Mouse (Mus musculus): ENCODE results near the gene Hoxa5. TPM values are rescaled to one million over a fixed set of nuclear protein-coding genes. Genes with fewer than 3 reads are reported as not detected.

Hoxa5 gene
- total and polyA plus RNA-seq, 2 experiments from 2014 or later, result 81.7 to 108 TPM

DNA sequence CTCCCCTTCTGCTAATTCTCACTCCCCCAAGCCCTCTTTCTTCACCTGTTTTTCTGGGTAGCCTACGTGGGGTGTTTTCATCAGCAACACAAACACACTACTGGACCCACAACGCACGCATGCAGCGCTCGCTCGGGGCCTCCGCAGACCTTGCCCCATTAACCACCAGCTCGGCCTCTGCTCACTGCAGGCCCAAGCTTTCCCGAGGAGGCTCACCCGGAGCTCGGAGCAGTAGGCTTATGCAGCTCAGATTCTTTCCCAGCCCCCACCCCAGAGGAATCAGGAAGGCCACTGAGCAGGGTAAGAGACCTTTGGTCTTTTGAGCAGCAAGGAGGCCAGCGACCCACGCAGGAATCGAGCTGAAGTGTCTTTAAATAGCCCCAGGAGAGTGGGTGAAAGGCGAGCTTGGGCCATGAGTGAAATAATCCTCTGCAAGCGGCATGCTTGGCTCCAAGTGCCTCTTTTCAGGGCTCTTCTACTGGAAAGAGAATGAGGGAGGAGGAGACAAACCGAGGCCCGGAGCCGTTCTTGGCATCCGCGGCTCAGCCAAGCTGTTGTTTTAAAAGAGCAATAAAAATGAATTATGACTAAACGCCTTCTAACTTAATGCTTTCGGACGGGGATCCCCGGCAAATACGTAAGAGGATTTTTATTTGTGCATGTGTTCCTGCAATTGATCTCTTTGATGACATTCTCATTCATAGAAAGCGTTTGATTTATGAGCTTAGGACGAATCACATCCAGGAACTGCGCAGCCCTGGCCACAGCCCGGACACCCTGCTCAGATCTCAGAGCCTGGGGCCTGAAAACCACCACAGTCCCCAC is 43.7 kb downstream of the Hoxa5 start:
- Histone ChIP-seq H3K4me3 (ENCODE audit: low read length) (peak overlapping the region; percentile 67), H3K9me3 (ENCODE audit: low read length) (no peaks in the 10 kb centered on the region), H3K4me1 (ENCODE audit: insufficient read depth, low read length) (no peaks in the 10 kb centered on the region), H3K27me3 (ENCODE audit: insufficient read depth, low read length) (peaks cover 49% of the 10 kb centered on the region), H3K4me2 (ENCODE audit: low read depth, low read length) (peak overlapping the region; percentile 93), H3K9ac (replicated peaks; ENCODE audit: low read length) (peak overlapping the region; percentile 39), H3K27ac (peak overlapping the region; percentile 71), H3K36me3 (ENCODE audit: insufficient read depth, low read length) (no peaks in the 10 kb centered on the region)
- ATAC-seq, result no peak
- no peak; the same call in 1 of the 2 replicates for TF ChIP-seq CTCF (IDR thresholded peaks at IDR 0.05; ENCODE audit: low read depth)
- 5% methylated on average over 30 of the region's 30 CpGs for WGBS
- peak; percentile 65 for DNase-seq (ENCODE audit: low spot score)

DNA sequence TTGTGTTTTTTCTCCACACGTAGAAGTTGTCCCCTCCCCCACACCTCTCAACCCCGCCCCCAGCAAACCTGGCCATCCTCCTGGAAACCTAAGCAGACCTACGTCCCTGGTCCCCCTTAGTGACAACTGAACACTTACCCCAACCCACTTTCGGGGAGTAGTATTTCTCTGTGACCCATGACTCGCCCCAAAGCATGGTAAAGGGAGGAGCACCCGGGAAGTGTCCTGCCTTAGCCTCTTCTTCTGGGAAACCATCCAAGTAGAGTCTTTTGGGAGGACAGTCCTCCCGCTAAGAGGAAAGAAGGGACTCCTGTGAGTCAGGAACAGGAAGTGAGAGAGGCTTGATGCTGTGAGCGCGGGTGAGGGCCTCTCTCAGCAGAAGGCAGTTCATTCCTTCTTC is 44.4 kb downstream of the Hoxa5 start:
- Histone ChIP-seq H3K4me1 (ENCODE audit: insufficient read depth, low read length) (no peaks in the 10 kb centered on the region), H3K27ac (peak overlapping the region; percentile 71; the same call in 1 of the 2 replicates), H3K4me3 (ENCODE audit: low read length) (peak overlapping the region; percentile 67), H3K27me3 (ENCODE audit: insufficient read depth, low read length) (peaks cover 56% of the 10 kb centered on the region), H3K9me3 (ENCODE audit: low read length) (no peaks in the 10 kb centered on the region), H3K4me2 (ENCODE audit: low read depth, low read length) (peak overlapping the region; percentile 93), H3K9ac (replicated peaks; ENCODE audit: low read length) (peak overlapping the region; percentile 72; the same call in 1 of the 2 replicates), H3K36me3 (ENCODE audit: insufficient read depth, low read length) (no peaks in the 10 kb centered on the region)
- ATAC-seq, result no peak
- no peak for TF ChIP-seq CTCF (IDR thresholded peaks at IDR 0.05; ENCODE audit: low read depth)
- peak; percentile 52 for DNase-seq (ENCODE audit: low spot score)
- 5% methylated on average over 8 of the region's 9 CpGs for WGBS

DNA sequence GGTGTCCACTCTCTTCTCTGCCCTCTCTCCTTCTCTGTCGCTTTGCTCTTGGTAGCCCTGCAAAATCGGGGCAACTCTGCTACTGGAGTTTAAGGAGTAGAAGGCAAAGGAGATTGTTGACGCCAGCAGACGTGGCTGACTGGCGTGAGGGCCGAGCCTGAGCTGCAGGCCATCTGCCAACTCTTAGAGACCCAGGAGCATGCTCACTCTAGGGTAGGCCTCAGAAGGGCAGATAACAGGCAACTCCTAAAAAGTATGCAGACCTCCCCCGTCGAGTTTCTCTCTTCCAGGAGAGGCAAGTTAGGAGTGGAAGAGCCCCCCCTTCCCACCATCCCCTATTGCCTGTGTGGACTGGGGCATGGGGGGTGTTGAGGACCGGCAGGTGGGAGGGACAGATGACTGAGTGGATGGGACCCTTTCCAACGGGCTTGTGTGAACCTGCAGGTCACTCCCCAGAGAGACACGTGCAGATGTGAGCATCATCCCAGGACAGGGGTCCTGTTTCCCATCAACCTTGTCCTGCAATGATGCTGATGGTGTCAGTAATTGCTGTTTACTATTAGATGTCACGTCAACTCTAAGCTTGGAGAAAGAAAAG is 45.1 kb downstream of the Hoxa5 start:
- ATAC-seq (0 out of 2 replicates have a peak, but pooled peaks have one; percentile 3), DNase-seq (ENCODE audit: low spot score) (peak; percentile 44)
- WGBS, result 6% methylated on average over 12 of the region's 12 CpGs
- Histone ChIP-seq H3K36me3 (ENCODE audit: insufficient read depth, low read length) (no peaks in the 10 kb centered on the region), H3K4me2 (ENCODE audit: low read depth, low read length) (peak overlapping the region; percentile 93), H3K27me3 (ENCODE audit: insufficient read depth, low read length) (peaks cover 64% of the 10 kb centered on the region), H3K9me3 (ENCODE audit: low read length) (no peaks in the 10 kb centered on the region), H3K4me3 (ENCODE audit: low read length) (peak overlapping the region; percentile 67), H3K4me1 (ENCODE audit: insufficient read depth, low read length) (no peaks in the 10 kb centered on the region), H3K27ac (peak overlapping the region; percentile 71), H3K9ac (replicated peaks; ENCODE audit: low read length) (peak overlapping the region; percentile 72)
- no peak for TF ChIP-seq CTCF (IDR thresholded peaks at IDR 0.05; ENCODE audit: low read depth)

DNA sequence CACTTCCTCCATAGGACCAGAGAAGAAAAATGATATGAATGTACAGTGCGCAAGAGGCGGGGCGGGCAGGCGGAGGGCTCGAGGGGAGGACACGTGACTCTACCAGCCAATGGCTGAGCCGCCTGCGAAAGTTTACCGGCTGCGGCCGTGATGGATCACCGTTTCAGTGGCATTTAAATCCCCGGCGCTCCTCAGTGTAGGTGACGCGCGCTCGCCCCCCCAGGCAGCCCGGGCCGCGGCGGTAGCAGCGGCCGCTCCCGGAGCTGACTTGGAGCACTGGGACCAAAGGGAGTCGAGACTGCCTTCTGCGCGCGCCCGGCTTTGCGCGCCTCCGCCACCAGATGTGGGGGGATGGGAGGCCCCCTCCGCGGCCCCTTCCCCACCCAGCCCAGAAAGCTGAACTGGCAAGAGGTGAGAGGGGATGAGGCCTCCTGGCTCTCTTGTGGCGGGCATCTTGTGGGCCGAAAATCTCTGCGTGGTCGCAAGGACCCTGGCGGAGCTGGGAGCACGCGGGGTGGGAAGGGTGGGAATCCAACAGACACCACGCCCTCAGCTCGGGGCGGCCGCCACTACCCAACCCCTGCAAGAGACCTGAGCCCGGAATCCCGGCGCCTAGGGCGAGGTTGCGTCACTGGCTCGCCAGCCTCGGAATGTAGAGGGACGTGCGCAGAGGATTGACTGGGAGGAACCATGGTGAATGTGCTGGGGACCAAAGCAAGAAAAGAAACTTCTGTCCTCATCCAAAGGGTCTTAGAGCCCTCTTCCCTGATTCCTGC is 45.9 kb downstream of the Hoxa5 start, which contains the start of gene Hoxa1:
TSS of gene Hoxa1 (minus strand) at position 42 of the 776 bp plus-strand sequence.
- DNase-seq (ENCODE audit: low spot score), result peak; percentile 85
- H3K4me1 ChIP-seq (ENCODE audit: insufficient read depth, low read length), result no peaks in the 10 kb centered on the region

DNA sequence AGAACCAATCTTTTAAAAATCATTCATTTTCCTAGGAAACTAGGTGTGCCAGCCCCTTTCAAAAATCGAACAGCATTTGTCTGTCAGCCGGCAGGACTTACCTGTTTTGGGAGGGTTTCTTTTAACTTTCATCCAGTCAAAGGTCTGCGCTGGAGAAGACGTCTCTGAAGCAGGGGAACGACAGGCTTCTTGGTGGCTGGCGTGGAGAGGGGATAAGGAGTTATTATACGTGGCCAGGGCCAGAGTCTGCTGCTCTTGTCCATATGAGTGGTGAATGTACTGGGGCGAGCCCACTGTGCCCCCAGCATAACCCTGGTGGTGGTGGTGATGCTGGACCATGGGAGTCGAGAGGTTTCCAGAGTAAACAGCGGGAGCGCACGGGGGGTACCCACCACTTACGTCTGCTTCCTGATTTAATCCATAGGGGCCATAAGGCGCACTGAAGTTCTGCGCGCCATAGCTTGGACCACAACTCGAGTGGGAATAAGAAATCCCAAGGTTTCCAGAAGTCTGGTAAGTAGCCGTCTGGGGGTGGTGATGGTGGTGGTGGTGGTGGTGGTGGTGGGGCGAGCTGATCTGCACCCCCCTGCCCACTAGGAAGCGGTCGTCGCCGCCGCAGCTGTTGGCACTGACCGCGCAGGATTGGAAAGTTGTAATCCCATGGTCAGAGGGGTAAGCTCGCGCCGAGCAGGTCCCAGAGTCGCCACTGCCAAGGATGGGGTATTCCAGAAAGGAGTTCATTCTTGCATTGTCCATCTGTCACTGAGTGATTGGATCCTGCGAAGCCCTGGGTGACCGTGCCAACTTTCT is 46.7 kb downstream of the Hoxa5 start:
- peaks cover 69% of the 10 kb centered on the region for H3K27me3 ChIP-seq (ENCODE audit: insufficient read depth, low read length)
- peak overlapping the region; percentile 67 for H3K4me3 ChIP-seq (ENCODE audit: low read length)
- peak overlapping the region; percentile 93 for H3K4me2 ChIP-seq (ENCODE audit: low read depth, low read length)
- no peak overlapping the region for H3K9ac ChIP-seq (replicated peaks; ENCODE audit: low read length)
- no peaks in the 10 kb centered on the region for H3K36me3 ChIP-seq (ENCODE audit: insufficient read depth, low read length)
- H3K9me3 ChIP-seq (ENCODE audit: low read length), result no peaks in the 10 kb centered on the region
- no peak for TF ChIP-seq CTCF (IDR thresholded peaks at IDR 0.05; ENCODE audit: low read depth)
- no peak overlapping the region for H3K27ac ChIP-seq
- ATAC-seq, result peak; percentile 1; the same call in 1 of the 2 replicates
- H3K4me1 ChIP-seq (ENCODE audit: insufficient read depth, low read length), result no peaks in the 10 kb centered on the region
- no peak for DNase-seq (ENCODE audit: low spot score)
- whole genome bisulfite sequencing, result 2% methylated on average over 32 of the region's 32 CpGs

More for the DNA sequence above, 45.9 kb downstream of the Hoxa5 start, which contains the start of gene Hoxa1:
- H3K4me2 ChIP-seq (ENCODE audit: low read depth, low read length), result peak within 1 kb of the TSS; percentile 93
- peak within 1 kb of the TSS; percentile 71 for H3K27ac ChIP-seq
- peaks cover 63% of the 10 kb centered on the region for H3K27me3 ChIP-seq (ENCODE audit: insufficient read depth, low read length)
- peak within 1 kb of the TSS; percentile 67 for H3K4me3 ChIP-seq (ENCODE audit: low read length)
- peak; percentile 83 for ATAC-seq
- no peaks in the 10 kb centered on the region for H3K36me3 ChIP-seq (ENCODE audit: insufficient read depth, low read length)
- TF ChIP-seq CTCF (IDR thresholded peaks at IDR 0.05; ENCODE audit: low read depth), result no peak
- H3K9ac ChIP-seq (replicated peaks; ENCODE audit: low read length), result peak within 1 kb of the TSS; percentile 72
- under 1% methylated on average over 55 of the region's 55 CpGs for WGBS
- H3K9me3 ChIP-seq (ENCODE audit: low read length), result no peaks in the 10 kb centered on the region
